Mouse (Mus musculus): ENCODE results near the gene Selenom. TPM values are rescaled to one million over a fixed set of nuclear protein-coding genes. Genes with fewer than 3 reads are reported as not detected.

Gene Selenom
- polyA plus RNA-seq, 1 experiment from 2014 or later: 151 TPM

DNA sequence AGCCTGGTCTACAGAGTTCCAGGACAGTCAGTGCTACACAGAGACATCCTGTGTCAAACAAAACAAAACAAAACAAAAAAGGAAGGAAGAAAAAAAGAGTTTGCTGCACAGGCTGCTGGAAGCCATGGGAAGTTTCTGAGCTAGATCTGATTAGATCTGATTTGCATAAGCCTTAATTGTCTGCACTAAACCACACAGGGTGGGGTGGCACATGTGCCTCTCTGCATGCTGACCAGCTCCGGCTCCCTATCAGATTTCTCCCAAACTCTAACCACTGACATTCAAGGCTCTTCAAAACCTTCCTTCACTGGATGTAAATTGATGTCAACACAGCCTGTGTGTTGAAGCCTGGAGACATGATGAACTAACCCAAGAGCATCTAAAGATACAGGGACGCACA lies 32.6 kb downstream of the Selenom start:
- Histone ChIP-seq H3K4me3 (ENCODE audit: control insufficient read depth in 1 of 2, insufficient read depth in 1 of 2, low read depth in 1 of 2, low read length in 2 of 2) (no peak overlapping the region), H3K4me2 (ENCODE audit: low read length) (no peak overlapping the region), H3K36me3 (ENCODE audit: control insufficient read depth, insufficient read depth, low read length) (no peaks in the 10 kb centered on the region), H3K27me3 (ENCODE audit: control insufficient read depth, insufficient read depth, low read length) (no peaks in the 10 kb centered on the region), H3K4me1 (ENCODE audit: control insufficient read depth in 2 of 2, insufficient read depth in 2 of 2, low read length in 2 of 2) (peaks cover 9 to 11% of the 10 kb centered on the region in 2 experiments; a peak in 2 of 4 replicates), H3K27ac (replicated peaks in 1 of 2; ENCODE audit: control insufficient read depth in 1 of 2, insufficient read depth in 1 of 2, low read depth in 2 of 2, low read length in 2 of 2) (no peak overlapping the region), H3K9ac (ENCODE audit: low read length) (no peak overlapping the region), H3K9me3 (ENCODE audit: control insufficient read depth, low read length) (peaks cover 6% of the 10 kb centered on the region; the same call in 1 of the 2 replicates)
- 76% methylated on average over 2 of the region's 2 CpGs for WGBS
- no peak for ATAC-seq (ENCODE audit: insufficient number of reproducible peaks, insufficient read depth, low FRiP score, low read depth)

DNA sequence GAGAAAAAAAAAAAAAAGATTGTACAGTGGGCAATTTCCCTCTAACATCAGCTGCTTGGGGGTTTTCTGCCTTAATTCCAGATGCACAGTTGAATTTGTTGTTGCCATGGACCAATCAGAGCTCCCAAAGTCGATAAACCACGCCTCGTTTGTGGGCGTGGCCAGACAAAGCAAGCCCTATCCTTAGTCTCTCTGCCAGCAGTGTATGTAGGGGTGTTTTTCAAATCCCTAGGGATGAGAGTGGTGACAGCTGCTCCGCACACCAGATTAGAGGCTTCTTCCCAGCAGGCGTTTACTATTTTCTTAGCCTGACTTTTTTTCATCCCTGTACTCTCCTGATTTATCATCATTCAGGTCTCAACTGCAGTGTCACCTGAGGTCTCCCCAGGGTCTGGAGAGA lies 33.5 kb downstream of the Selenom start:
- H3K9me3 ChIP-seq (ENCODE audit: control insufficient read depth, low read length): peaks cover 6% of the 10 kb centered on the region; the same call in 1 of the 2 replicates
- H3K4me3 ChIP-seq (ENCODE audit: control insufficient read depth in 1 of 2, insufficient read depth in 1 of 2, low read depth in 1 of 2, low read length in 2 of 2): no peak overlapping the region
- H3K27ac ChIP-seq (replicated peaks in 1 of 2; ENCODE audit: control insufficient read depth in 1 of 2, insufficient read depth in 1 of 2, low read depth in 2 of 2, low read length in 2 of 2): no peak overlapping the region
- H3K9ac ChIP-seq (ENCODE audit: low read length): no peak overlapping the region
- peaks cover 9 to 11% of the 10 kb centered on the region in 2 experiments; a peak in 2 of 4 replicates for H3K4me1 ChIP-seq (ENCODE audit: control insufficient read depth in 2 of 2, insufficient read depth in 2 of 2, low read length in 2 of 2)
- H3K4me2 ChIP-seq (ENCODE audit: low read length): no peak overlapping the region
- ATAC-seq (ENCODE audit: insufficient number of reproducible peaks, insufficient read depth, low FRiP score, low read depth): peak; percentile 27; the same call in 1 of the 2 replicates
- H3K36me3 ChIP-seq (ENCODE audit: control insufficient read depth, insufficient read depth, low read length): no peaks in the 10 kb centered on the region
- no peaks in the 10 kb centered on the region for H3K27me3 ChIP-seq (ENCODE audit: control insufficient read depth, insufficient read depth, low read length)
- whole genome bisulfite sequencing: 21% methylated on average over 6 of the region's 6 CpGs

DNA sequence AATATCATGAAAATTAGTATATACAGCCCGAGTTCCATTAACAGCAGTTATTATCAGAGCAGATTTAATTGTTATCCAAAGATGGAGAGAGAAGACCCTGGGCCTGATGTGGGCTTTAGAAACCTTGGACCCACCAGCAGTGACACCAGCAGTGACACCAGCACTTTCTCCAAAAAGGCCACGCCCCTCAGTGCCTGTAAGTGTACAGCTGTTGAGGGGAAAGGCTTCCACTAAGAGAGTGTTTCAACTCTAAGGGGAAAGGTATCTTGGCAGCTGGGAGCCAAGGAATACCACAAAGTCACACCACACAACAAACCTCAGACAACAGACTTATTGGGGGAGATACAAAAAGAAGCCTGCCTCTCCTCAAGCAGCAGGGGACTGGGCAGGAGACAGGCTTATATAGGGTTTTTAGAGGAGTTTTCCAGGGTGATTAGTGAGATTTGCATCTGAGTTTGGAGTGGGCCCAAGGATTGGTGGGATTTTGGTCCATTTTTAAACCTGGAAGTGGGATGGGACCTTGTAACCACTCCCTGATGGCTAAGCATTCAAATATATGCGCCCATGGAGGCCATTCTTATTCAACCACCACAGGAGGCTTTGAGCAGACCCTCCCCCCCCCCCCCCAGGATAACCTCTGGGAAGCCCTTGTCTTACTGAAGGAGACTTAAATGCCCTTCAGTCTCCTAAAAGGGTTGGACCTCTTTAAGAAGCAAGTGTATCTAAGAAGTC lies 34.2 kb downstream of the Selenom start:
- ATAC-seq (ENCODE audit: insufficient number of reproducible peaks, insufficient read depth, low FRiP score, low read depth): no peak
- Histone ChIP-seq H3K4me1 (ENCODE audit: control insufficient read depth in 2 of 2, insufficient read depth in 2 of 2, low read length in 2 of 2) (peaks cover 9 to 11% of the 10 kb centered on the region in 2 experiments; a peak in 2 of 4 replicates), H3K27me3 (ENCODE audit: control insufficient read depth, insufficient read depth, low read length) (no peaks in the 10 kb centered on the region), H3K9ac (ENCODE audit: low read length) (no peak overlapping the region), H3K27ac (replicated peaks in 1 of 2; ENCODE audit: control insufficient read depth in 1 of 2, insufficient read depth in 1 of 2, low read depth in 2 of 2, low read length in 2 of 2) (no peak overlapping the region), H3K36me3 (ENCODE audit: control insufficient read depth, insufficient read depth, low read length) (no peaks in the 10 kb centered on the region), H3K9me3 (ENCODE audit: control insufficient read depth, low read length) (peaks cover 6% of the 10 kb centered on the region; the same call in 1 of the 2 replicates), H3K4me2 (ENCODE audit: low read length) (no peak overlapping the region), H3K4me3 (ENCODE audit: control insufficient read depth in 1 of 2, insufficient read depth in 1 of 2, low read depth in 1 of 2, low read length in 2 of 2) (no peak overlapping the region)
- WGBS: 74% methylated on average over 3 of the region's 3 CpGs

DNA sequence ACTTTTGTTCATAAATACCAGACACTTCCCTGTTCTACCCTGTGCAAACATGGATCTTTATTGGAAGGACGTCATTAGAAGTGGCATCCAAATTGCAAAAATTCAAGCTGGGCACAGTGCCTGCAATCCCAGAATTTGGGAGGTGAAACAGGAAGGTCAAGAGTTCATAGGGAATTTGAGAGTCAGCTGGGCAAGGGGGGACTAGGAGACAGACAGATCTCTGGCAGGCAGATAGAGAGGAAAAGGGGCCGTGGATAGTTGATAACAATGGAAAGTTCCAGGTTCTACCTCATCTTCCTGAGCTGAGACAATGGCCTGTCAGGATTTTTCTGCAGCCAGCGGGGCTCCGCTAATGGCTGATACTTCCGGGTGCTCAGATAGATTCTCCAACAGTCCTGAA lies 35.3 kb downstream of the Selenom start:
- no peaks in the 10 kb centered on the region for H3K9me3 ChIP-seq (ENCODE audit: control insufficient read depth, low read length)
- H3K36me3 ChIP-seq (ENCODE audit: control insufficient read depth, insufficient read depth, low read length): no peaks in the 10 kb centered on the region
- ATAC-seq (ENCODE audit: insufficient number of reproducible peaks, insufficient read depth, low FRiP score, low read depth): no peak
- no peak overlapping the region for H3K4me3 ChIP-seq (ENCODE audit: control insufficient read depth in 1 of 2, insufficient read depth in 1 of 2, low read depth in 1 of 2, low read length in 2 of 2)
- whole genome bisulfite sequencing: 56% methylated on average over 5 of the region's 5 CpGs
- peaks cover 9 to 11% of the 10 kb centered on the region in 2 experiments; a peak in 2 of 4 replicates for H3K4me1 ChIP-seq (ENCODE audit: control insufficient read depth in 2 of 2, insufficient read depth in 2 of 2, low read length in 2 of 2)
- H3K27ac ChIP-seq (replicated peaks in 1 of 2; ENCODE audit: control insufficient read depth in 1 of 2, insufficient read depth in 1 of 2, low read depth in 2 of 2, low read length in 2 of 2): no peak overlapping the region
- H3K27me3 ChIP-seq (ENCODE audit: control insufficient read depth, insufficient read depth, low read length): no peaks in the 10 kb centered on the region
- no peak overlapping the region for H3K9ac ChIP-seq (ENCODE audit: low read length)
- no peak overlapping the region for H3K4me2 ChIP-seq (ENCODE audit: low read length)

DNA sequence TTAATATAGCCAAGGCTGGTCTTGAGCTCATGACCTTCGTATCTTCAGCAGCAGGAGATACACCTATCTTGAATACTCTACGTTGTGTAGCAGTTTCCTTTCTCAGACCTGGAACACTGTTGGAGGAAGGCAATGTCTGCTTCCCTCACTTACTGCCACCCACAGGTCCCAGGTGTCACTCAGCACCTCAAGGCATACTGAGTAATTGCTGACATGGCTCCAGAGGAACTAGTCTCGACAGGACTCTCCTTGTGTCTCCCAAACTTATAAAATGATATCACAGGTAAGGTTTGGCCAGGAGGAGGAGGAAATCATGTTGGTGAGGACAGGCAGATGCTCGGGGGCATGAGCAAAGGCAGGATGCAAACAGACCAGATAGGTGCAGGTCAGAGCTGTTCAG lies 40.5 kb downstream of the Selenom start:
- no peak overlapping the region for H3K9ac ChIP-seq (ENCODE audit: low read length)
- H3K27me3 ChIP-seq (ENCODE audit: control insufficient read depth, insufficient read depth, low read length): no peaks in the 10 kb centered on the region
- no peak for ATAC-seq (ENCODE audit: insufficient number of reproducible peaks, insufficient read depth, low FRiP score, low read depth)
- no peak overlapping the region for H3K27ac ChIP-seq (replicated peaks in 1 of 2; ENCODE audit: control insufficient read depth in 1 of 2, insufficient read depth in 1 of 2, low read depth in 2 of 2, low read length in 2 of 2)
- 68% methylated on average over 4 of the region's 4 CpGs for WGBS
- no peak overlapping the region for H3K4me3 ChIP-seq (ENCODE audit: control insufficient read depth in 1 of 2, insufficient read depth in 1 of 2, low read depth in 1 of 2, low read length in 2 of 2)
- no peak overlapping the region for H3K4me2 ChIP-seq (ENCODE audit: low read length)
- H3K4me1 ChIP-seq (ENCODE audit: control insufficient read depth in 2 of 2, insufficient read depth in 2 of 2, low read length in 2 of 2): 0 out of 4 replicates have a peak, but pooled peaks cover 0 to 3% of the 10 kb centered on the region in 2 experiments
- no peaks in the 10 kb centered on the region for H3K36me3 ChIP-seq (ENCODE audit: control insufficient read depth, insufficient read depth, low read length)
- no peaks in the 10 kb centered on the region for H3K9me3 ChIP-seq (ENCODE audit: control insufficient read depth, low read length)

DNA sequence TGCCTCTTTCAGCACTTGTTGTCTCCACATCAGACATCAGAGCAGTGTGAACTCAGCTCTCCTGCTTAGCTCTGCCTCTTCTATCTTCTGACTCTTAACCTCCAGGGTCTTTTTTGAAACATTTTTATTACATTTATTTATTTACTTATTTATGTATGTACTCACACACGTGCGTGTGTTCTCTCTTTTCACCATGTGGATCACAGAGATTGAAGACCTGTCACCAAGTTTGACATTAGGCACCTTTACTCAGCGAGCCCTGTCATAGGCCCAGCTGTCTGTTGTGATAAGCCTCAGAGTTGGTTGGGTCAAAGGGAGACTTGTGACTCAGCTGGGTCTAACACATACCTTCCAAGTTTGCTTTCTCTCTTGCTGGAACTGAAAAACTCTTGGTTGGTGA lies 43.4 kb downstream of the Selenom start:
- Histone ChIP-seq H3K27me3 (ENCODE audit: control insufficient read depth, insufficient read depth, low read length) (no peaks in the 10 kb centered on the region), H3K27ac (replicated peaks in 1 of 2; ENCODE audit: control insufficient read depth in 1 of 2, insufficient read depth in 1 of 2, low read depth in 2 of 2, low read length in 2 of 2) (no peak overlapping the region)
- 16% methylated on average over 3 of the region's 3 CpGs for WGBS

DNA sequence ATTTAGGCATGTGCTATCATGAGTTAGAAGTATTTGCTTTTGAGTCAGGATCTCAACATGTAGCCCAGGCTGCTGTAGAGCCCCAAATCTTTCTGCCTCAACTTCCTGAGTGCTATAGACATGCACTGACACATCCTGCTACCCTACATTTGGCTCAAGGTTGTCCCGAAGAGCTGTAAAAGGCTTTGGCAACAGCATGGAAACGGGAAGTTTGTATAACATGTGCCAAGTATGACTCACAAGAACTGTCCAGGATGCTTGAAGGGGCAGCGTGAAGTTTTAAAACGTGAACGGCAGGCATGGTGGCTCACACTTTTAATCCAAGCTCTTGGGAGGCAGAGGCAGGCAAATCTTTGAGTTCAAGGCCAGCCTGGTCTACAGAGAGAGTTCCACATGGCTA lies 45.7 kb downstream of the Selenom start:
- no peak overlapping the region for H3K4me2 ChIP-seq (ENCODE audit: low read length)
- no peaks in the 10 kb centered on the region for H3K27me3 ChIP-seq (ENCODE audit: control insufficient read depth, insufficient read depth, low read length)
- H3K9me3 ChIP-seq (ENCODE audit: control insufficient read depth, low read length): no peaks in the 10 kb centered on the region
- peak overlapping the region; percentile 21 to 55; a peak in 3 of 4 replicates for H3K27ac ChIP-seq (replicated peaks in 1 of 2; ENCODE audit: control insufficient read depth in 1 of 2, insufficient read depth in 1 of 2, low read depth in 2 of 2, low read length in 2 of 2)
- no peak overlapping the region for H3K9ac ChIP-seq (ENCODE audit: low read length)
- H3K4me1 ChIP-seq (ENCODE audit: control insufficient read depth in 2 of 2, insufficient read depth in 2 of 2, low read length in 2 of 2): peaks cover 25 to 39% of the 10 kb centered on the region in 2 experiments
- peak; percentile 65; the same call in 1 of the 2 replicates for ATAC-seq (ENCODE audit: insufficient number of reproducible peaks, insufficient read depth, low FRiP score, low read depth)
- H3K36me3 ChIP-seq (ENCODE audit: control insufficient read depth, insufficient read depth, low read length): no peaks in the 10 kb centered on the region
- WGBS: 64% methylated on average over 5 of the region's 5 CpGs
- H3K4me3 ChIP-seq (ENCODE audit: control insufficient read depth in 1 of 2, insufficient read depth in 1 of 2, low read depth in 1 of 2, low read length in 2 of 2): no peak overlapping the region

More for the DNA sequence above, 43.4 kb downstream of the Selenom start:
- H3K4me2 ChIP-seq (ENCODE audit: low read length): no peak overlapping the region
- no peak overlapping the region for H3K9ac ChIP-seq (ENCODE audit: low read length)
- peaks cover 9 to 19% of the 10 kb centered on the region in 2 experiments for H3K4me1 ChIP-seq (ENCODE audit: control insufficient read depth in 2 of 2, insufficient read depth in 2 of 2, low read length in 2 of 2)
- no peaks in the 10 kb centered on the region for H3K9me3 ChIP-seq (ENCODE audit: control insufficient read depth, low read length)
- no peaks in the 10 kb centered on the region for H3K36me3 ChIP-seq (ENCODE audit: control insufficient read depth, insufficient read depth, low read length)
- H3K4me3 ChIP-seq (ENCODE audit: control insufficient read depth in 1 of 2, insufficient read depth in 1 of 2, low read depth in 1 of 2, low read length in 2 of 2): no peak overlapping the region
- ATAC-seq (ENCODE audit: insufficient number of reproducible peaks, insufficient read depth, low FRiP score, low read depth): no peak

Measured in heart, embryonic 14.5 days (tissue).